Mouse (Mus musculus): ENCODE data around the gene Exd2.

GRCm38 (mm10) chr12:80444525-80445109 is 18.3 kb upstream of the Exd2 start:
- TF ChIP-seq POLR2A (IDR thresholded peaks at IDR 0.05; ENCODE audit: extremely low read depth, insufficient read depth, low read length) = no peak
- TF ChIP-seq CTCF (IDR thresholded peaks at IDR 0.05; ENCODE audit: low read depth, low read length) = no peak

Measured in liver, adult 2 months (tissue).